Mouse (Mus musculus) forebrain, embryonic 10.5 days (tissue): ENCODE results near the gene Cabp1. TPM values are rescaled to one million over a fixed set of nuclear protein-coding genes. Genes with fewer than 3 reads are reported as not detected.

Experiments
- DNase-seq: peaks from one replicate; pipeline ENCODE4 v3.0.0-alpha.2; 2017; ENCODE audit warnings: low spot score; ENCODE audit errors: extremely low spot score
- H3K27ac ChIP-seq: fragments of 300-500 bp; sonication (generic); 2 replicates; pipeline ENCODE4 v1.5.1; 2016; ENCODE audit warnings: mild to moderate bottlenecking
- H3K27me3 ChIP-seq: fragments of 300-500 bp; sonication (generic); 2 replicates; pipeline ENCODE4 v1.6.1; 2016; ENCODE audit warnings: mild to moderate bottlenecking; ENCODE audit not compliant: poor library complexity, severe bottlenecking
- H3K36me3 ChIP-seq: fragments of 300-500 bp; sonication (generic); replicated peaks from 2 replicates; pipeline ENCODE4 v1.6.1; 2016; ENCODE audit warnings: mild to moderate bottlenecking, moderate library complexity
- H3K4me1 ChIP-seq: fragments of 300-500 bp; sonication (generic); 2 replicates; pipeline ENCODE4 v1.6.1; 2016
- H3K4me3 ChIP-seq: fragments of 300-500 bp; sonication (generic); 2 replicates; pipeline ENCODE4 v1.5.1; 2016; ENCODE audit warnings: mild to moderate bottlenecking, moderate library complexity
- H3K9me3 ChIP-seq: fragments of 300-500 bp; sonication (generic); 2 replicates; pipeline ENCODE4 v1.6.1; 2016; ENCODE audit warnings: mild to moderate bottlenecking, moderate library complexity
- WGBS: fragments of 180-500 bp; shearing (Covaris S2); methylation state at CpG from one replicate; pipeline ENCODE4 v1.1.7; 2016; 5-methylcytosine and 5-hydroxymethylcytosine counted together
- polyA plus RNA-seq: library from polyadenylated mRNA; unstranded; fragments of >200 nt; fragmentation: Nextera tagmentation; extraction: Ambion mirVana; gene quantifications from 2 replicates; pipeline ENCODE4 v1.2.1, GENCODE M21; 2016

Cabp1 gene
- polyA plus RNA-seq, 1 experiment from 2014 or later, result 0.31 TPM

DNA sequence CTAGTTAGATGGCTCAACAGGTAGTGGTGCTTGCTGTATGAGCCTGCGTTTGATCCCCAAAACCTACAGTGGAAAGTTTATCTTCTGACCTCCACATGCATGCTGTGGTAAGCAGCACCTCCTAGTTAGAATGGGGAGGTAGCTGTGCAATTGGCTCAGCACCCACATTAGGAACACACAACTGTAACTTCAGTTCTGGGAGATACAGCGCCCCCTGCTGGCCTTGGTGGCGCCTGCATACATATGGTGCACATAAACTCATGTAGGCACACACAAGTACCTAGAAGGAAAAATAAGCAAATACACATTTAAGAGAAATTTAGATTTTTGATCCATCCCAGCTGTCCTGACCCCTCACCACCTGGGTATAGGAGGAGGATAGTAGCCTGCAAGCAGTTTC lies 28.3 kb upstream of the Cabp1 start:
- 0 out of 2 replicates have a peak, but pooled peaks cover 29% of the 10 kb centered on the region for H3K27me3 ChIP-seq
- H3K4me3 ChIP-seq, result no peak overlapping the region
- no peak overlapping the region for H3K27ac ChIP-seq
- peaks cover 7% of the 10 kb centered on the region; the same call in 1 of the 2 replicates for H3K9me3 ChIP-seq
- DNase-seq, result no peak
- peaks cover 21% of the 10 kb centered on the region for H3K4me1 ChIP-seq
- H3K36me3 ChIP-seq, result no peaks in the 10 kb centered on the region
- WGBS, result 71% methylated on average over 3 of the region's 3 CpGs

DNA sequence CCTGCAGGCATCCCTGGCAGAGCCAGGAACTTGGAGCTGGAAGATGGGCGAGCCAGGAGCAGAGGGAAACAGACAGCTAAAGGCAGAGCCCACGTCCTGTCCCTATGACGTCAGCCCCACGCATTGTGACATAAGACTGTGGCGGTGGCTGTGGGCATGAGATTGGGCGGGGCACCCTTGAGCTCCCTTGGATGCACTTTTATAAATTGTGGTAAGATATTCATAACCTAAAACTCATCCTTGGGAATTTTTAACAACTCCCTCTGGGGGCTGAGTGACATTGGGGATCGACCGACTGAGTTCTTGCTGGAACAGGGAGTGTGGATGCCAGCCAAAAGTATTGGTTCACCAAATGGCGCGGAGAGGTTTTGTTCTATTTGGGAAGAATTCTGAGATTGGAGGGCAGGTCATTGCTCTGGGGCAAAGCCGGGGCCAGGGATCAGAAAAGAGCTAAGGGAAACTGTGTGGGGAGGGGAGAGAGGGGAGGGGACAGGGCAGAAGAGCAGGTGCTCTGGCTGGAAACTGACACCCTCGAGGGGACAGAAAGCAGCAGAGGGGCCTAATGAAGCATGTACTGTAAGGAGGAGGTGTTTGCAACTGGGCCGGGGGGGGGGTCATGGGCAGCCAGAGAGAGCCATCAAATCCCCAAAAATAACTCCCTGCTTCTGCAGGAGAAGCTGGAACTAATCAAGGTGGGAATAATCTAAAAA lies 26.9 kb upstream of the Cabp1 start:
- whole genome bisulfite sequencing, result 45% methylated on average over 13 of the region's 13 CpGs
- peaks cover 7% of the 10 kb centered on the region; the same call in 1 of the 2 replicates for H3K9me3 ChIP-seq
- H3K4me3 ChIP-seq, result no peak overlapping the region
- H3K36me3 ChIP-seq, result no peaks in the 10 kb centered on the region
- peaks cover 21% of the 10 kb centered on the region for H3K4me1 ChIP-seq
- DNase-seq, result no peak
- H3K27ac ChIP-seq, result no peak overlapping the region
- H3K27me3 ChIP-seq, result peaks cover 38% of the 10 kb centered on the region

DNA sequence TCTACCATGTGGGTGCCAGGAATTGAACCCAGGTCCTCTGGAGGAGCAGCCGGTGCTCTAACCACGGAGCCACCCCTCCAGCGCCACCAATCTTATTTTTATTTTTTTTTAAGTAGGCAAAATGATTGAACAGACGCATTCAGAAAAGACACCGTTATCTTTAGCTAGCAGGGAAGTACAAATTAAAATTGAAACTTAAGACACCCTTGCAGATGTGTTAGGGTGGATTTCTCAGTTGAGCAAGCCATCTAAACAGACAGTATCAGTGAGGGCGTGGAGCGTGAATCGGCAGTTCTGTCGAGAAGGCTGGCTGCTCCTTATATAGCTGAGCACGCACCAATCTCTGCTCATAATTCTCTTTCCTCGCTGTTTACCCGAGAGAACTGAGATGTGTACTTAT lies 23.8 kb upstream of the Cabp1 start:
- H3K9me3 ChIP-seq, result peaks cover 7% of the 10 kb centered on the region; the same call in 1 of the 2 replicates
- H3K27me3 ChIP-seq, result peaks cover 67% of the 10 kb centered on the region
- no peaks in the 10 kb centered on the region for H3K36me3 ChIP-seq
- DNase-seq, result no peak
- no peak overlapping the region for H3K27ac ChIP-seq
- no peak overlapping the region for H3K4me3 ChIP-seq
- H3K4me1 ChIP-seq, result peaks cover 28% of the 10 kb centered on the region
- 93% methylated on average over 12 of the region's 12 CpGs for WGBS

DNA sequence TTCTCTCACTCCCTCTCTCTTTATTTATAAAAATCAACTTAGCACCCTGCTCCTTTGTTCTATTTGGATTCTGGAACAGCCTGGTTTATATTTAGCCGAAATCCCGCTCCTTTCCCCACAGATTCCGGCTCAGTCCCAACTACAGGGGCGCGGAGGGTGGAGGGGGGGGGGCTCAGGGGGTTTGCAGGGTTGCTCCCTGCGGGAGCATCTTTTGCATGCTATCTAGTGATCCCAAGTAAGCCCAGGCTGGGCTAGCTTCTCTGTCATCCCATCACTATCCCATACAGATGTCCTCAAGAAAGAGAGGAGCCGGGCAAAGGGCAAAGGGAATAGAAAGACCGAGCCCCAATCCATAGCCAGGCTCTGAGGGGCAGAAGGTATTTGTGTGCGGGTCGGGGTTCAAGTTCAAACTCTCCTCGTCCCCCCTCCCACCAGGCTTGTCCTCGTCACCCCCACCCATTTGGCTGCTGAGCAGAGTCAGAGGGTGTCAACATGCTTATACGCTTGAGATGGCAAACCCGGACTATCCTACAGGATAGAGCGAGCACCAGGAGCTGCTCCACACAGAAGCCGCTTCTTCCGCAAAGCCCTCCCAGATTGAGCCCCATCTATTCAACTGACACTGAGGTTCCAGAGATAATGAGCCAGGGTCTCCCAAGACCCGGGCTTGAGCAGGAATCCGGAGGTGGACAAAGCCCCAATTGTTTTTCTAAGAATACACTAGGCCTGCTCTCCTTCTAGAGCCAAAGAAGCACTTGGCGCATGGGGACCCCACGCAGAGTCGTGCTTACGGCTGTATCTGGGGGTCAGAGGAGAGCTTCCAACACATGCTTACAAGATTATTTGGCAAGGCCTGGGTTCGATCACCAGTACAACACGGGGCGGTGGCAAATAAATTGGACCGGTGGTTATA lies 21.3 kb upstream of the Cabp1 start:
- Histone ChIP-seq H3K27me3 (peaks cover 73% of the 10 kb centered on the region), H3K4me3 (peak overlapping the region; percentile 58), H3K4me1 (peaks cover 16% of the 10 kb centered on the region), H3K27ac (peak overlapping the region; percentile 81), H3K36me3 (no peaks in the 10 kb centered on the region), H3K9me3 (0 out of 2 replicates have a peak, but pooled peaks cover 4% of the 10 kb centered on the region)
- 11% methylated on average over 27 of the region's 27 CpGs for WGBS
- no peak for DNase-seq

DNA sequence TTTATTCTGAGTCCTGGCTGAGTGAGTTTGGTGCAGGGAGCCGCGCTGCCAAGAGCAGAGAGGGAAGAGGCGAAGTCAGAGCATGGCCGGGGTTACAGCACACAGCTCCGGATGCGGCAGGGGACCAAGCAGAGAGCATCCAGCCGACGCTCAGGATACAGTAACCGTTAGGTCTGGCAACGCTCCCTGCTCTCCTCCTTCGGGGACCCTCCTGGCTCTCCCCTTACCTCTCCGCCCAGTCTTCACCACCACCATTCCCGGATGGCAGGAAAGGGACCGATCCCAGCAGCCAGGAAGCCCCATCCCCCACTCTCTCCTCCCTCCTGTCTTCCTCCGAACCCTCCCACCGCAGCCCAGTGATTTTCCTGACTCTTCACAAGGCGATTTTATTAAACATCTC lies 20.7 kb upstream of the Cabp1 start:
- peaks cover 16% of the 10 kb centered on the region for H3K4me1 ChIP-seq
- peak; percentile 51 for DNase-seq
- H3K27me3 ChIP-seq, result peaks cover 71% of the 10 kb centered on the region
- 0 out of 2 replicates have a peak, but pooled peaks cover 4% of the 10 kb centered on the region for H3K9me3 ChIP-seq
- peak overlapping the region; percentile 58 for H3K4me3 ChIP-seq
- WGBS, result 1% methylated on average over 17 of the region's 17 CpGs
- no peaks in the 10 kb centered on the region for H3K36me3 ChIP-seq
- peak overlapping the region; percentile 81 for H3K27ac ChIP-seq

DNA sequence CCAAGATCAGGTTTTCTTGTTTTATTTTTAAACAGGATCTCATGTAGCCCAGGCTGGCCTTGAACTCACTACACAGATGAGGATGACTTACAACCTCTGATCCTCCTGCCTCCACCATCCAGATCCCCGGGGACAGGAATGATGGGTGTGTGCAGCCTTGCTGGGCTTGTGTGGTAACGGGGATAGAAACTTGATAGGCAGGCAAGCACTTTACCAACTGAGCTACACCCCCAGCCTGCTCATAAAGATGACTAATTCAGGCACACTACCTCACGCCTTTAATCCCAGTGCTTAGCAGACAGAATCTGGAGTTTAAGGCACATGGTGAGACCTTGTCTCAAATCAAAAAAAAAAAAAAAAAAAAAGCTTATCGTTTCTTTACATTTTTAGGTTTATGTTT lies 18.7 kb upstream of the Cabp1 start:
- no peak for DNase-seq
- H3K27me3 ChIP-seq, result peaks cover 58% of the 10 kb centered on the region
- H3K27ac ChIP-seq, result no peak overlapping the region
- H3K4me1 ChIP-seq, result peaks cover 22% of the 10 kb centered on the region
- H3K9me3 ChIP-seq, result no peaks in the 10 kb centered on the region
- H3K4me3 ChIP-seq, result no peak overlapping the region
- no peaks in the 10 kb centered on the region for H3K36me3 ChIP-seq
- WGBS, result 70% methylated on average over 4 of the region's 4 CpGs

DNA sequence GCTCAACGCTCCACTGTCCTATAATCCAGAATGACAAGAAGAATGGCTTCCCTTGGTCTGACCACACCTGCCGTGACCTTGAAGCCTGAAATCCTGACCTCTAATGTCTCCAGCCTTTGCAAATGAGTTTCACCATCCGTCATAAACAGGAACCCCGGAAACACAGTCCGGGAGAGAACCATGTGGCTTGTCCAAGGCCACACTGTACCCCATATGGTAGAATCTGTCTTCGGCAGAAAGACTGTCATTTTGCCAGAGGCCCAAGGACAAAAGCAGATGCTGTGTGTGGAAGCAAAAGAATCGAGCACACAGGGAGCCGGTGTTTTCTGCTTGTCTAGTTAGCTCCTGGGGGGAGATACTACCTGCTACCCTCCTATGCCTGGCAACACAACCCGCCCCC lies 18.3 kb upstream of the Cabp1 start:
- Histone ChIP-seq H3K9me3 (no peaks in the 10 kb centered on the region), H3K27ac (no peak overlapping the region), H3K4me3 (no peak overlapping the region), H3K4me1 (peaks cover 22% of the 10 kb centered on the region), H3K36me3 (no peaks in the 10 kb centered on the region), H3K27me3 (peaks cover 59% of the 10 kb centered on the region)
- no peak for DNase-seq
- 83% methylated on average over 9 of the region's 9 CpGs for WGBS

DNA sequence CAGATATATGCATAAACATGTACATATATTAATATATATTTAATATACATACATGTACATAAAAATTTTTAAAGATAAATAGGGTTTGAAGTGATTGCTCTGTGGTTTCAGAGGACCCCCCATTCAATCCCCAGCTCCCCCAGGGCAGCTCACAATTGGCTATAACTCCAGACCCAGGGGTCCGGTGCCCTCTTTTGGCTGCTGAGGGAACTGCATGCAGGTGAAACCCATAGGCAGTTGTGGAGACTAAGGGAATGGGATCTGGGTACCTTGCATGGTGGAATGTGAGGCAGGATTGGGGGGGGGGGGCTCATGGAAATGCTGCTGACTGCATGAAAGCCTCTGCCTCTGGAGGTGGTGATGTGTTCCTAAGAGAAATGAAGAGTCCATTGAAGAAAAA lies 16.2 kb upstream of the Cabp1 start:
- no peaks in the 10 kb centered on the region for H3K36me3 ChIP-seq
- 6% methylated on average over 1 of the region's 1 CpGs for WGBS
- no peaks in the 10 kb centered on the region for H3K9me3 ChIP-seq
- peaks cover 19% of the 10 kb centered on the region for H3K4me1 ChIP-seq
- H3K4me3 ChIP-seq, result no peak overlapping the region
- no peak overlapping the region for H3K27ac ChIP-seq
- DNase-seq, result peak; percentile 49
- peaks cover 60% of the 10 kb centered on the region for H3K27me3 ChIP-seq

DNA sequence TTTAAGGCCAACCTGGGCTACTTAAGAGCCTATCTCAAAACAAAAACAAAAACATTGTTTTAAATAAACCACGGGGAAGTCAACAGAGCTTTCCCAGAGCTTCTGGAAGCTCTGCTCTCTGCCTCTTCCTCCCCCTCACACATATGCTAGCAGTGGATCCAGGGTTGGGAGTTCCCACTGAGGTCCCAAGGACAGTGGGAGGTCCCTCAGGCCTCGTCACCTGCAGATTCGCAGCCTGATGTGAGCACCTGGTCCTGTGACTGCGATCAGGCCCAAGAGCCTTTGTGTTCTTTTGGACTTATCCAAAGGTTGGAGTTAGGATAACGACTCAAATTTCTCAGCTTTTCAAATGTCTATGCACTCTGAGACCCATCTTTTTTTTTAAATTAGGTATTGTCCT lies 14.4 kb upstream of the Cabp1 start:
- peaks cover 28% of the 10 kb centered on the region for H3K4me1 ChIP-seq
- H3K9me3 ChIP-seq, result no peaks in the 10 kb centered on the region
- peaks cover 61% of the 10 kb centered on the region for H3K27me3 ChIP-seq
- DNase-seq, result no peak
- no peak overlapping the region for H3K4me3 ChIP-seq
- no peak overlapping the region for H3K27ac ChIP-seq
- H3K36me3 ChIP-seq, result no peaks in the 10 kb centered on the region
- WGBS, result 65% methylated on average over 5 of the region's 5 CpGs

DNA sequence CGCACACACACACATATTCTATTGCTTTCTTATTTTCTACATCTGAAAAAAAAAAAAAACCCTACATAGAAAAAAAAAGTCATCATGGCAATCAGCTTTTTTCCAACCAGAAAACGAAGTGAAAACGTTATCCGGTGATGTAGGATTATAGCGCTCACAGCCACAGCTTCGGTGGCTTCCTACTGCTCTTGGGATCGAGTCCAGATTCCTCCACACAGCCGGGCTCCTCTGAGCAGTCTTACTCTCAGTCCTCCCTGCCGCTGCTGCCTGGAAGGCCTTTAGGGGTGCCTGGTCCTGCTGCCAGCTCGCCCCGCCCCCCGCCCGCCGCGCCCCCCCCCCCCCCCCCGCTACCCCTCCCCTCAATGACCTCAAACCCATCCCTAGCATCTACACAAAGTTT lies 13.7 kb upstream of the Cabp1 start:
- H3K4me3 ChIP-seq, result no peak overlapping the region
- WGBS, result 11% methylated on average over 9 of the region's 16 CpGs
- DNase-seq, result no peak
- no peaks in the 10 kb centered on the region for H3K36me3 ChIP-seq
- no peaks in the 10 kb centered on the region for H3K9me3 ChIP-seq
- H3K4me1 ChIP-seq, result peaks cover 29% of the 10 kb centered on the region
- H3K27ac ChIP-seq, result no peak overlapping the region
- H3K27me3 ChIP-seq, result peaks cover 62% of the 10 kb centered on the region

DNA sequence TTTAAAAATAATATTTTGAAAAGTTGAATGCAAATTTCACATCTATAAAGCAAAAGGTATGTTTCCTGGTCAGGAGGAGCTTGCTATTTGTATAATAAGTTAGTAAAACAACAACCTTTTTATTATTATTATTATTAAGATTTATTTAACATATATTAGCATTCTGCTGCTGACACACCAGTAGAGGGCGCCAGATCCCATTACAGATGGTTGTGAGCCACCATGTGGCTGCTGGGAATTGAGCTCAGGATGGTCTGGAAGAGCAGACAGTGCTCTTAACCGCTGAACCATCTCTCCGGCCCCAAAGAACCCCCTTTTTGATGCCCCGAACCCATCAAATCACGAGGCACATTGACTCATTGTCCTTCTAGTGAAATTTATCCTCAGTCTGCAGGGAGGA lies 13.1 kb upstream of the Cabp1 start:
- Histone ChIP-seq H3K4me3 (no peak overlapping the region), H3K27ac (no peak overlapping the region), H3K27me3 (peaks cover 61% of the 10 kb centered on the region)

DNA sequence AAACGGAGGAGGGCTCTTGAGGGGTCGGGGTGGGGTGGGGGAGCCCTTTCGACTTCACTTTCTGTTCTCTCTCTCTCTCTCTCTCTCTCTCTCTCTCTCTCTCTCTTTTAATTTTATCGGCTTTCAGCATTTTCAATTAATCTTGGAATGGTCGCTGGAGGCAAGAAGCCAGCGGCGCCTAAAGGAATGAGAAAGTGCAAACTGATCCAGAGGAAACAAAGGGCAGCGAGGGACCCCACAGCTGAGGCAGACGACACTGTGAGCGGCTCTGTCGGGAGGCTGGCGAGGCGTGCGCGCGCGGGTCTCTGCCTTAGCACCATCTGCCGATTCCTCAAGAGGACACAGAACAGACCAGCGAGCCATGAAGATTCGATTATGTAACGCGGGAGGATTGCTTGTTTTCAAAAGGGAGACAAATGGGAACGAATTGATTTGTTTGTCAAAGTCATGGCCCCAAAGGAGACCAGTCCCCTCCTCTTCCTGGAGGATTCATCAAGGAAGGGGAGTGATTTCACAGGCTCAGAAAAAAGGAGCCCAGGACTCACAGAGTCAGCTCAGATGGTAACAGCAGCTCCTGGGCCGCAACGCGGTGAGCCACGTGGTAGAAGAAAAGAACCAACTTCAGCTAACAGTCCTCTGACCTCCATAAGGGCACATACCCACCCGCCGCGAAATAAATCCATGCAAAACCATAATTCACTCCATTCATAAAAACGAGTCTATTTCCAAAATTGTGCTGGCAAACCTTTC lies 10.6 kb upstream of the Cabp1 start:
- WGBS, result 4% methylated on average over 31 of the region's 31 CpGs

More for the DNA sequence above, 13.1 kb upstream of the Cabp1 start:
- H3K9me3 ChIP-seq, result no peaks in the 10 kb centered on the region
- H3K4me1 ChIP-seq, result peaks cover 29% of the 10 kb centered on the region
- DNase-seq, result no peak
- no peaks in the 10 kb centered on the region for H3K36me3 ChIP-seq
- 58% methylated on average over 5 of the region's 5 CpGs for WGBS

More for the DNA sequence above, 10.6 kb upstream of the Cabp1 start:
- Histone ChIP-seq H3K4me1 (peaks cover 29% of the 10 kb centered on the region), H3K27me3 (peaks cover 53% of the 10 kb centered on the region), H3K9me3 (no peaks in the 10 kb centered on the region), H3K27ac (peak overlapping the region; percentile 81), H3K4me3 (peak overlapping the region; percentile 43), H3K36me3 (no peaks in the 10 kb centered on the region)
- DNase-seq, result peak; percentile 64
